Mouse (Mus musculus) thymus, adult 2 months (tissue): Measurements from ENCODE around the gene Wnk4. TPM values are rescaled to one million over a fixed set of nuclear protein-coding genes. Genes with fewer than 3 reads are reported as not detected.

ENCODE experiments used
- DNase-seq: peaks from one replicate; pipeline ENCODE4 v3.0.0; 2021
- H3K27ac ChIP-seq: fragments of 200-500 bp; 2 replicates; pipeline ENCODE4 v1.5.1; 2012; ENCODE audit warnings: low read length, control low read depth; ENCODE audit not compliant: control insufficient read depth, insufficient read depth
- H3K27me3 ChIP-seq: fragments of 200-500 bp; 2 replicates; pipeline ENCODE4 v1.6.1; 2012; ENCODE audit warnings: mild to moderate bottlenecking, low read length, moderate library complexity, mixed read lengths; ENCODE audit not compliant: control insufficient read depth, insufficient read depth
- H3K36me3 ChIP-seq: fragments of 200-500 bp; 2 replicates; pipeline ENCODE4 v1.6.1; 2012; ENCODE audit warnings: mild to moderate bottlenecking, low read length, moderate library complexity; ENCODE audit not compliant: control insufficient read depth, insufficient read depth
- H3K4me1 ChIP-seq: fragments of 200-500 bp; replicated peaks from 2 replicates; pipeline ENCODE4 v1.6.1; 2012; ENCODE audit warnings: low read length; ENCODE audit not compliant: control insufficient read depth, insufficient read depth
- H3K4me3 ChIP-seq: fragments of 200-500 bp; 2 replicates; pipeline ENCODE4 v1.5.1; 2012; ENCODE audit warnings: mild to moderate bottlenecking, low read length, control low read depth, moderate library complexity; ENCODE audit not compliant: control insufficient read depth, insufficient read depth
- CTCF ChIP-seq: fragments of 200-500 bp; IDR thresholded peaks from 2 replicates; pipeline ENCODE4 v1.5.1; 2012; ENCODE audit warnings: mild to moderate bottlenecking, control low read depth, low read length, moderate library complexity, borderline replicate concordance; ENCODE audit not compliant: control insufficient read depth, poor library complexity, insufficient read depth; ENCODE audit errors: extremely low read depth
- POLR2A ChIP-seq: fragments of 200-500 bp; IDR thresholded peaks from 2 replicates; pipeline ENCODE4 v1.6.1; 2012; ENCODE audit warnings: mild to moderate bottlenecking, low read length, control low read depth, moderate library complexity; ENCODE audit not compliant: control insufficient read depth, poor library complexity, insufficient read depth; ENCODE audit errors: extremely low read depth
- WGBS: fragments of 180-500 bp; shearing (Covaris S2); methylation state at CpG from one replicate; pipeline ENCODE4 v1.1.7; 2018; 5-methylcytosine and 5-hydroxymethylcytosine counted together
- polyA plus RNA-seq: library from polyadenylated mRNA; depleted of rRNA; stranded (reverse); fragments of >200 nt; gene quantifications from 2 replicates; pipeline ENCODE4 v1.2.3, GENCODE M21; 2012

Gene Wnk4
- polyA plus RNA-seq, 1 experiment, result 1.2 TPM

GRCm38 (mm10) chr11:101251031-101251430, 9.3 kb upstream of the Wnk4 start:
- Histone ChIP-seq H3K36me3 (no peaks in the 10 kb centered on the region), H3K4me3 (no peak overlapping the region), H3K27ac (no peak overlapping the region), H3K4me1 (peaks cover 9% of the 10 kb centered on the region), H3K27me3 (peaks cover 7% of the 10 kb centered on the region)
- TF ChIP-seq POLR2A (no peak), CTCF (no peak)
- 91% methylated on average over 2 of the region's 2 CpGs for whole genome bisulfite sequencing
- no peak for DNase-seq

DNA sequence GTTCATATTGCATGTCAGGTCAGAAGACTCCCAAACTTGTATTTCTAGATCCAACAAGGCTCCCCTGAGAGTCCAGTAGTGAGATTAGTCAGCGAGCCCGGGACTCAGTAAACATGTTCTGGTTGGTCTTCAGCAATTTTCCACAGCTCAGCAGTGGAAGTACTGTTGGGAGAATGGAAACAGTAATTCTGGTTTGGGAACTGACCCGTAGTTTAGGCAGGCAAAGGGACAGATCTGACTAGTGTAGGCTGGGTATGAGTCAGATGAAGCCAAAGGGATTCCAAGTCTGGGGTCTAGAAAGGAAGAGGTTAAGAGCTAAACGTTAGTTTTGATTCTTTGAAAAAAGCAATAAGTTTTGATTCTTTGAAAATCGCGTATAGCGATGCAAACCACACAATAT, 7.4 kb upstream of the Wnk4 start:
- no peaks in the 10 kb centered on the region; the same call in 1 of the 2 replicates for H3K27me3 ChIP-seq
- no peak for TF ChIP-seq POLR2A
- TF ChIP-seq CTCF, result no peak
- peaks cover 3% of the 10 kb centered on the region for H3K4me1 ChIP-seq
- 5% methylated on average over 7 of the region's 7 CpGs for WGBS
- no peaks in the 10 kb centered on the region for H3K36me3 ChIP-seq
- no peak overlapping the region for H3K27ac ChIP-seq
- DNase-seq, result no peak
- peak overlapping the region; percentile 86 for H3K4me3 ChIP-seq

GRCm38 (mm10) chr11:101253613-101254389, 6.6 kb upstream of the Wnk4 start, which contains the start of gene Vps25:
TSS of gene Vps25 (plus strand) at chr11:101253707.
- peak within 1 kb of the TSS; percentile 86 for H3K4me3 ChIP-seq
- TF ChIP-seq CTCF (peak; percentile 39; the same call in 1 of the 2 replicates), POLR2A (peak; percentile 82; the same call in 1 of the 2 replicates)
- H3K27ac ChIP-seq, result no peak within 1 kb of the TSS
- under 1% methylated on average over 40 of the region's 40 CpGs for WGBS
- no peaks in the 10 kb centered on the region for H3K27me3 ChIP-seq
- peak; percentile 84 for DNase-seq
- H3K4me1 ChIP-seq, result peaks cover 3% of the 10 kb centered on the region
- peaks cover 1% of the 10 kb centered on the region; the same call in 1 of the 2 replicates for H3K36me3 ChIP-seq

GRCm38 (mm10) chr11:101255826-101256775, 4.3 kb upstream of the Wnk4 start:
- Histone ChIP-seq H3K27me3 (peaks cover 7% of the 10 kb centered on the region; the same call in 1 of the 2 replicates), H3K4me1 (peaks cover 15% of the 10 kb centered on the region), H3K27ac (no peak overlapping the region), H3K36me3 (peaks cover 6% of the 10 kb centered on the region; the same call in 1 of the 2 replicates), H3K4me3 (no peak overlapping the region)
- TF ChIP-seq POLR2A, result no peak
- no peak for TF ChIP-seq CTCF
- WGBS, result 94% methylated on average over 13 of the region's 13 CpGs
- DNase-seq, result no peak

DNA sequence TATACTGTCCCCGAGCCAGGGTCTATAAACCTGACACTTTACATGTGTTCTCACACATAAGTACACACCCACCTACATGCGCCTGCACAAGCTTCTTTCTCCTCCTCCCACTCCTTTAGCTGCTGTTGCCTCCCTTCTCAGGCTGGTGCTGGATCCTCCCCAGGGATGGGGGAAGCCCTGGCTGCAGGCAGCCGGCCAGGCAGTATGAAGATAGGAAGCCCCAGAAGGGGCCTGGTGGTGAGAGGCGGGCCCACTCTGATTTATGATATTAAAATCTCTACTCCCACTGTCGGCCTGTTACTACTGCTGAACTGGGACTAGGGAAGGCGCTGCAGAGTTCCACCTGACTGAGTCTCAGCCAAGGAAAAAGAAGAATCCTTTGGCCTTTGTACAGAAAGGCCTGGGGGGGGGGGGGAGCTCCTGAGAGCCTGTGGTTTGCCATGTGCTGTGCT, 1.1 kb upstream of the Wnk4 start:
- DNase-seq, result no peak
- H3K4me3 ChIP-seq, result no peak overlapping the region
- H3K36me3 ChIP-seq, result peaks cover 6% of the 10 kb centered on the region; the same call in 1 of the 2 replicates
- H3K27ac ChIP-seq, result no peak overlapping the region
- peaks cover 22% of the 10 kb centered on the region for H3K27me3 ChIP-seq
- TF ChIP-seq CTCF (no peak), POLR2A (no peak)
- peaks cover 17% of the 10 kb centered on the region for H3K4me1 ChIP-seq
- 83% methylated on average over 6 of the region's 6 CpGs for WGBS

DNA sequence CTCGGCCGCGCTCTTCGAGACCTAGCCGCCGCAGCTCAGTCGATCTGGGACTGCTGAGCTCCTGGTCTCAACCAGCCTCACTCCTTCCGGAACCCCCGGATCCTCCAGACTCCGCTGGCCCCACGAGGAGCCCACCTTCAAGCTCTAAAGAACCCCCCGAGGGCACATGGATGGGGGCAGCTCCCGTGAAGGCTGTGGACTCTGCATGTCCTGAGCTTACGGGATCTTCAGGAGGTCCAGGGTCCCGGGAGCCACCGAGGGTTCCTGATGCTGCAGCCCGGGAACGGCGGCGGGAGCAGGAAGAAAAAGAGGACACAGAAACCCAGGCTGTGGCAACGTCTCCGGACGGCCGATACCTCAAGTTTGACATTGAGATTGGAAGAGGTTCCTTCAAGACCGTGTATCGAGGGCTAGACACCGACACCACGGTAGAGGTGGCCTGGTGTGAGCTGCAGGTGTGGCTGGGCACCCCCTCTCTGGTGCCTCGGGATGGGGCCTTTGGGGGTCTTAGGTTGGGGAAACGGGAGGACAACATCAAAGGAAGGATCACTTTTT, 536 bp downstream of the Wnk4 start:
- Histone ChIP-seq H3K36me3 (peaks cover 6% of the 10 kb centered on the region; the same call in 1 of the 2 replicates), H3K4me3 (peak overlapping the region; percentile 21), H3K27me3 (peaks cover 24% of the 10 kb centered on the region), H3K4me1 (peaks cover 20% of the 10 kb centered on the region), H3K27ac (no peak overlapping the region)
- TF ChIP-seq POLR2A (no peak), CTCF (0 out of 2 replicates have a peak, but pooled peaks have one; percentile 11)
- DNase-seq, result no peak
- WGBS, result 5% methylated on average over 30 of the region's 30 CpGs
